Mouse (Mus musculus) frontal cortex, adult 2 months (tissue): ENCODE data around the gene Asb16. TPM values are rescaled to one million over a fixed set of nuclear protein-coding genes. Genes with fewer than 3 reads are reported as not detected.
A peak's percentile ranks its signal among the peaks of the same experiment; 100 is the strongest.
"Not testable (repeated sequence)": the region's sequence is repeated elsewhere in the genome, so short reads cannot be mapped to it uniquely, and the experiment has no call there.

Experiments
- DNase-seq, 2 experiments: peaks; one replicate each; pipeline ENCODE4 v3.0.0; 2022; ENCODE audit warnings: low spot score in 1 of 2; ENCODE audit errors: extremely low spot score in 1 of 2
- polyA plus RNA-seq: library from polyadenylated mRNA; depleted of rRNA; stranded (reverse); fragments of >200 nt; gene quantifications from 2 replicates; pipeline ENCODE4 v1.2.3, GENCODE M21; 2012

Gene Asb16
- polyA plus RNA-seq, 1 experiment = 2.3 TPM

GRCm38 (mm10) chr11:102241246-102241645, 27.3 kb upstream of the Asb16 start:
- DNase-seq = no peak

- DNase-seq = no peak
These were observed 26.7 kb upstream of the Asb16 start for GRCm38 (mm10) chr11:102241874-102242273.

GRCm38 (mm10) chr11:102244926-102245449, 23.6 kb upstream of the Asb16 start:
- DNase-seq = peak; percentile 83 to 90

- DNase-seq = peak in 1 of 2 experiments; percentile 8
These were observed 22.8 kb upstream of the Asb16 start for GRCm38 (mm10) chr11:102245581-102246272.

- no peak for DNase-seq
These were observed 22.3 kb upstream of the Asb16 start for GRCm38 (mm10) chr11:102246273-102246635.

GRCm38 (mm10) chr11:102246871-102247270, 21.7 kb upstream of the Asb16 start:
- DNase-seq = no peak

GRCm38 (mm10) chr11:102248630-102249230, 19.8 kb upstream of the Asb16 start, which contains the start of gene BC030867:
Gene BC030867, plus strand, starts transcription at chr11:102248882.
- DNase-seq = peak; percentile 72 to 98

- no peak for DNase-seq
These were observed 19.0 kb upstream of the Asb16 start for GRCm38 (mm10) chr11:102249351-102250090.

- DNase-seq = peak in 1 of 2 experiments; percentile 39
These were observed 11.0 kb upstream of the Asb16 start for GRCm38 (mm10) chr11:102257514-102257913.

- no peak for DNase-seq
These were observed 10.4 kb upstream of the Asb16 start for GRCm38 (mm10) chr11:102258095-102258494.

GRCm38 (mm10) chr11:102258521-102258920, 10.0 kb upstream of the Asb16 start:
- DNase-seq = no peak

GRCm38 (mm10) chr11:102263211-102263610, 5.3 kb upstream of the Asb16 start:
- no peak for DNase-seq

GRCm38 (mm10) chr11:102265816-102266215, 2.7 kb upstream of the Asb16 start:
- DNase-seq = no peak

GRCm38 (mm10) chr11:102266631-102267355, 1.8 kb upstream of the Asb16 start:
- no peak for DNase-seq

GRCm38 (mm10) chr11:102267480-102267879, 1.1 kb upstream of the Asb16 start:
- peak in 1 of 2 experiments; percentile 85 for DNase-seq

- DNase-seq = no peak
These were observed 7.9 kb downstream of the Asb16 start for GRCm38 (mm10) chr11:102276411-102276915.

GRCm38 (mm10) chr11:102277754-102278153, 9.2 kb downstream of the Asb16 start:
- DNase-seq = no peak

GRCm38 (mm10) chr11:102279595-102279994, 11.1 kb downstream of the Asb16 start:
- DNase-seq = no peak

GRCm38 (mm10) chr11:102280267-102280666, 11.7 kb downstream of the Asb16 start:
- DNase-seq = not testable (repeated sequence)

- no peak for DNase-seq
These were observed 15.4 kb downstream of the Asb16 start for GRCm38 (mm10) chr11:102283922-102284321.
